Mouse (Mus musculus) heart, adult 8-10 months (tissue): Measurements from ENCODE around the gene Exoc3l4. TPM values are rescaled to one million over a fixed set of nuclear protein-coding genes. Genes with fewer than 3 reads are reported as not detected.
A peak's percentile ranks its signal among the peaks of the same experiment; 100 is the strongest.

Source experiments
- DNase-seq: peaks from one replicate; pipeline ENCODE4 v3.0.0; 2022; ENCODE audit warnings: low spot score
- total RNA-seq, 4 experiments: library from RNA; stranded (reverse); gene quantifications; 2 replicates each; pipeline ENCODE4 v1.2.4; 2022

The Exoc3l4 gene
- total RNA-seq = 1 to 10 TPM; 2.1 to 3.6 (median 3.0) TPM

GRCm38 (mm10) chr12:111416921-111417779 lies at the start of gene Exoc3l4:
Gene Exoc3l4, plus strand, starts transcription at chr12:111417017.
- no peak for DNase-seq

- no peak for DNase-seq
Measured at GRCm38 (mm10) chr12:111367065-111367464, 49.8 kb upstream of the Exoc3l4 start.

- no peak for DNase-seq
Measured at GRCm38 (mm10) chr12:111370249-111370648, 46.6 kb upstream of the Exoc3l4 start.

GRCm38 (mm10) chr12:111371905-111372304 lies 44.9 kb upstream of the Exoc3l4 start:
- no peak for DNase-seq

- DNase-seq = no peak
Measured at GRCm38 (mm10) chr12:111373411-111373810, 43.4 kb upstream of the Exoc3l4 start.

- no peak for DNase-seq
Measured at GRCm38 (mm10) chr12:111374727-111375126, 42.1 kb upstream of the Exoc3l4 start.

GRCm38 (mm10) chr12:111375559-111375958 lies 41.3 kb upstream of the Exoc3l4 start:
- no peak for DNase-seq

- DNase-seq = no peak
Measured at GRCm38 (mm10) chr12:111376053-111376452, 40.8 kb upstream of the Exoc3l4 start.

- peak; percentile 73 for DNase-seq
Measured at GRCm38 (mm10) chr12:111376826-111377331, 39.9 kb upstream of the Exoc3l4 start.

- peak; percentile 94 for DNase-seq
Measured at GRCm38 (mm10) chr12:111377376-111377973, 39.3 kb upstream of the Exoc3l4 start, which contains the start of gene Cdc42bpb. Gene Cdc42bpb, minus strand, starts transcription at chr12:111377718.

- DNase-seq = peak; percentile 53
Measured at GRCm38 (mm10) chr12:111377986-111378490, 38.8 kb upstream of the Exoc3l4 start.

GRCm38 (mm10) chr12:111378812-111379211 lies 38.0 kb upstream of the Exoc3l4 start:
- DNase-seq = no peak

GRCm38 (mm10) chr12:111385883-111386641 lies 30.8 kb upstream of the Exoc3l4 start:
- DNase-seq = no peak

GRCm38 (mm10) chr12:111386642-111387120 lies 30.1 kb upstream of the Exoc3l4 start:
- peak; percentile 88 for DNase-seq

GRCm38 (mm10) chr12:111387146-111387545 lies 29.7 kb upstream of the Exoc3l4 start:
- DNase-seq = no peak

GRCm38 (mm10) chr12:111394008-111394407 lies 22.8 kb upstream of the Exoc3l4 start:
- DNase-seq = no peak

- no peak for DNase-seq
Measured at GRCm38 (mm10) chr12:111396997-111397396, 19.8 kb upstream of the Exoc3l4 start.

- peak; percentile 67 for DNase-seq
Measured at GRCm38 (mm10) chr12:111401454-111402184, 15.2 kb upstream of the Exoc3l4 start.

GRCm38 (mm10) chr12:111404880-111405279 lies 11.9 kb upstream of the Exoc3l4 start:
- no peak for DNase-seq

- no peak for DNase-seq
Measured at GRCm38 (mm10) chr12:111406622-111407021, 10.2 kb upstream of the Exoc3l4 start, which contains the start of gene Lbhd2. Gene Lbhd2, plus strand, starts transcription at chr12:111406809.

- no peak for DNase-seq
Measured at GRCm38 (mm10) chr12:111409583-111409982, 7.2 kb upstream of the Exoc3l4 start.
